Mouse (Mus musculus): ENCODE measurements at regions not wholly inside any gene's neighbourhood (a gene's known extent, or its start where the extent isn't known, plus 50 kb on each side); places are given as distances from the start of the nearest gene placed in this dataset.

GRCm38 (mm10) chr9:113093863-113094390 lies 614.1 kb downstream of the Pdcd6ip start:
- no peak for ATAC-seq (ENCODE audit: low TSS enrichment)

DNA sequence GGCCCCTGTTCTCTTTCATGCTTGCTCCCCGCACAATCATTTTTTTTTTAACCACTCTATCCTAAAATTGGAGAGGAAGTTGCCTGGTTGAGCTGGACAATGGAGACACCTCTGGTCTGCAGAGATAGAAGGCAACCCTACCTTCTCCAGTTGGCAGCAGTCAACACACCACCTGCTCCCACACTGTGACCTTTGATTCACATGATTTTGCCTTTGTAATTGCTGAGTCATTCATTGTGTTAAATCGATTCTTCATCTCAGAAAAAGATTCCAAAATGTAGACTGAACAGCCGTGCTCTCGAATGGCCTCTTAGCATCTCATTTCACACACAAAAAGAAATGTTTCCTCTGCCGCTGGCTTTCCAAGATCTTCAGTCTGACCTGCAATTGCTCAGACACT lies 616.2 kb downstream of the Pdcd6ip start:
- no peak for ATAC-seq (ENCODE audit: low TSS enrichment)

DNA sequence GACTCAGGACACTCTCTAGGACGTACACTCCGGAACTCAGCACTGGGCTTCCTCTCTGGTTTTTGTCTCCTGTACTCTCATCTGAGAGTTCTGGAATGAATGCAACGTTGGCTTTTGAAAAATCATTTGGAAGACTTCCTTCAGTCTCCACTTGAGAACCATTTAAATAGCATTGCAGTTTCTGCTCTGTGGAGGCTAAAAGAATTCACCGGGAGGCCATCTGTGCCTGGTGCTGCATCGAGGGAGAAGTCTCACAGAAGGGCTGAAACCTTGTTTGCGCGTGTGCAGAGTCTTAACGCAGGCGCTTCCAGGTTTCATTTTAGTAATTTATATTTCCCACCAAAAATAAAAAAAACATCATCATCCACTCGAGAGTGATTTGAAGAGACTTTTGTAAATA lies 620.3 kb downstream of the Pdcd6ip start:
- ATAC-seq (ENCODE audit: low TSS enrichment) = peak; percentile 86

- no peak for ATAC-seq (ENCODE audit: low TSS enrichment)
These were observed 622.7 kb downstream of the Pdcd6ip start for GRCm38 (mm10) chr9:113085281-113085810.

- ATAC-seq (ENCODE audit: low TSS enrichment) = peak; percentile 52; the same call in 1 of the 2 replicates
These were observed 633.2 kb downstream of the Pdcd6ip start for GRCm38 (mm10) chr9:113074866-113075265.

DNA sequence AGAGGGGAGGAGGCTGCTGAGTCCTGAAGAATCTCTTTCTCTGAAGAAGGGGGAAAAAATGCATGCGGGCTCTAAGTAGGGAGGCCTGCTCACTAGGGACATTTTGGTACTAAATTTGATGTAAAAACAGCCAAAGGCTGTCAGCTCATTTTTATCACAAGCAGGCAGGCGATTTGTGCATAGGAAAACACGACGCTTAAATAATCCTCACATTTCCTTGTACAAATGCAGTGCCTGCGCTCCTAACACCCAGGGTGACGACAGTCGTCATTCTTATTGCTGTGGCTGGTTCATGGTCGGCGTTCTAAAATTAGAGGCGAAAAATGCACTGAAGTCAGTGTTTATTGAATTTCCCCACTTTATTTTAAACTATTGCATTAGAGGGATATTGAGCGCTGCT lies 650.6 kb downstream of the Pdcd6ip start:
- ATAC-seq (ENCODE audit: low TSS enrichment) = no peak

DNA sequence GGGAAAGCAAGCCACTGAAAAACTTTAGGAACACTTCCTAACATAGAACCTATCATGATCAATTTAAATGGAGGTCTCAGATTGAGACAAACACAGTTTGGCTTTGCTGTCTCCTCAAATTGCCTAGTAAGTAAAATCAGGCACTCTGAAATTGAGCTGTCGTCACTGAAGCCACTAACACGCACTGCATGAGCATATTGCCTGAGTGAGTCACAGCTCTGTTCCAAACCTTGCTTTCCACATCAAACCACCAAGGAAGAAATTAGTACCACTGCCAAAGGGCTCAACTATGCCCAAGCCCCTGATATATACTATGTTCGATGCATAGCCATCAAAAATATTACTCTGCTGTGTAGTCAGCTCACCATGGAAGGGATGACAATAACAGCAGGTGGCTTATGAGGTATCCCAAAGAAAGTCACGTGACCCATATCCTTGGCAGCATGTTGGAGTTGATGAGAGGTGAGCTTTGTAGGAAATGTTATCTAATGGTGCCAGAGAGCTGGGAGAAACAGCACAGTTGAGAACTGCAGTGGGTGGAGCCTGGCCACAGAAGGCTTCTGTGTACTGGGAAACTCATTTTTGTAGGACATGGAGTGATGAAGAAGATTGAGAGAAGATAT lies 663.4 kb downstream of the Pdcd6ip start:
- ATAC-seq (ENCODE audit: low TSS enrichment) = peak; percentile 77; the same call in 1 of the 2 replicates

- ATAC-seq (ENCODE audit: low TSS enrichment) = 0 out of 2 replicates have a peak, but pooled peaks have one; percentile 31
These were observed 667.2 kb downstream of the Pdcd6ip start for GRCm38 (mm10) chr9:113040885-113041284.

DNA sequence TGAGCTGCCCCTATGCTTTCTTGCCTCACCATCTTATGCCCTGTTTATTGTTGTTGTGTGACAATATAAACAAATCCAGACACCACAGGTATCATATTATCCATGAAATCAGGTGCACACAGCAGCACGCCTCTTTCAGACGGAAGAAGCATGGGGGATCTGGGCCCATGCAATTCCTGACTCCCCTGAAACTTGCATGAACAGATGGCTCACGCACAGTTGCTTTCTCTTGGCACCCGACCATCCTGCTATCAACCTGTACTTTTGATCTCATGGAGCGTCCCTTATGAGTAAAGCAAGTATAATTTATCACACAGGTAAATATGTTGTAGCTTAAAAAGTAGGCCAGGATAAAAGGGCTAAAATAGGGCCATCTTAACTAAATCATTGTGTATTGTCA lies 674.1 kb downstream of the Pdcd6ip start:
- ATAC-seq (ENCODE audit: low TSS enrichment) = no peak

- ATAC-seq (ENCODE audit: low TSS enrichment) = no peak
These were observed 679.0 kb downstream of the Pdcd6ip start for GRCm38 (mm10) chr9:113029091-113029490.

GRCm38 (mm10) chr9:113026904-113027193 lies 681.2 kb downstream of the Pdcd6ip start:
- peak; percentile 87 for ATAC-seq (ENCODE audit: low TSS enrichment)

GRCm38 (mm10) chr9:113026096-113026903 lies 681.8 kb downstream of the Pdcd6ip start:
- peak; percentile 67 for ATAC-seq (ENCODE audit: low TSS enrichment)

GRCm38 (mm10) chr9:113021866-113022645 lies 686.0 kb downstream of the Pdcd6ip start:
- 0 out of 2 replicates have a peak, but pooled peaks have one; percentile 10 for ATAC-seq (ENCODE audit: low TSS enrichment)

- 0 out of 2 replicates have a peak, but pooled peaks have one; percentile 44 for ATAC-seq (ENCODE audit: low TSS enrichment)
These were observed 688.5 kb downstream of the Pdcd6ip start for GRCm38 (mm10) chr9:113019576-113019975.

- no peak for ATAC-seq (ENCODE audit: low TSS enrichment)
These were observed 700.0 kb downstream of the Pdcd6ip start for GRCm38 (mm10) chr9:113008106-113008505.

GRCm38 (mm10) chr9:112996204-112996603 lies 711.9 kb downstream of the Pdcd6ip start:
- ATAC-seq (ENCODE audit: low TSS enrichment) = no peak

- ATAC-seq (ENCODE audit: low TSS enrichment) = no peak
These were observed 713.3 kb downstream of the Pdcd6ip start for GRCm38 (mm10) chr9:112994774-112995173.

GRCm38 (mm10) chr9:112993627-112994026 lies 714.4 kb downstream of the Pdcd6ip start:
- ATAC-seq (ENCODE audit: low TSS enrichment) = no peak

DNA sequence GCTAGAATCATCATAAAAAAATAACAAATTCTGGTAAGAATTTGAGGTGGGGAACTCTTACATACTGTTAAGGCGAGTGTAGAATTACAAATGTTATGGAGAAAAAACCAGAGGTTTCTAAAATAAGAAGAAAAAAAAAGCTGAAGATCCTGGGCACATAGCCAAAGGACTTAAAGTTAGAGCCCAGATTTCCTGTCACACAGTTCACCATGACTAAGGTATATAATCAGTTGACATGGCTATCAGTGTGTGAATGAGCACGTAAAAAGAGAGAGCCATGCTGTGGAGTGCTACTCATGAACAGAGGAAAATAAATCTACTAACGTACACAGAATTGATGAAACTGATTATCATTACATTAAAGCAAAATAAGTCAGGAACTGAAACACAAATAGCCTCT lies 715.1 kb downstream of the Pdcd6ip start:
- no peak for ATAC-seq (ENCODE audit: low TSS enrichment)

DNA sequence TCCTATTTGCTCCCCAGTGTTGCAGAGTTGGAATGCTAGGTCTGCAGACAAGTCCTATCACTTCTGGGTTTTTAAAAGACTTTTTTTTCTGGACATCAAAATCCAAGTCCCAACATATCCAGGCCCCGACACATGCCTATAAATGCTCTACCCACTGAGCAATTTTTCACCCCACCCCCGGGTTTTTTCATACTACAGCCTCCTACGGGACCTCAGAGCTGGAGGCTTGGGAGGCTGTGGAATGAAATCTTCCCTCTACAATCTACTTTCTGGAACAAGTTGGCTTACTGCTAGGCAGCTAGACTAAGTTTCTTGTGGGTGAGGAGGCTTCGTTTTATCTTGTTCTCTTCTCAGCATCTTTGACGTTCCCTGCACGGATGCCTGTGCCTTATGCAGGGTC lies 724.7 kb downstream of the Pdcd6ip start:
- peak; percentile 83 for ATAC-seq (ENCODE audit: low TSS enrichment)

GRCm38 (mm10) chr9:112951567-112951966 lies 715.8 kb upstream of the Arpp21 start:
- ATAC-seq (ENCODE audit: low TSS enrichment) = no peak

GRCm38 (mm10) chr9:112950056-112950455 lies 714.3 kb upstream of the Arpp21 start:
- ATAC-seq (ENCODE audit: low TSS enrichment) = no peak

Data from frontal cortex, adult (tissue).